Mouse (Mus musculus): Measurements from ENCODE around the gene Vill. TPM values are rescaled to one million over a fixed set of nuclear protein-coding genes. Genes with fewer than 3 reads are reported as not detected.

Vill gene
- polyA plus RNA-seq, 1 experiment from 2014 or later: 36.7 TPM

DNA sequence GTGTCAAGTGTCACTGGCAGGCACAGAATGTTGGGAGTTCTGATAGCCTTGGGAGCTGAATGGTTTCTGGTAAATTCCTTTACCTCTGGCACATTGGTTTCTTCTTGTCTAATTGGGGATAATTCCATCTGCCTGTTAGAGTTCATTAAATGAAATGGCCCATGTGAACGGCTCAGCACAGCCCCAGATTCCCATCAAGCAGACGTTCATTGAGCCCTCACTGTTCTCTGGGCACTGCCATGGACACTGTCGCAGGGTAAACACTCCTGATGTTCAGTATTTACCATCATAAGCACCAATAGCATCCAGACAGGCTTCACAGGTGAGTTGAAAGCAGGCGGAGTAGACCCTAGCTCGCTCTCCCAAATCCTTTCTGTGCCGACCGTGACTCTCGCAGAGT is 18.5 kb upstream of the Vill start:
- DNase-seq (no peak), ATAC-seq (ENCODE audit: insufficient read depth) (no peak)
- Histone ChIP-seq H3K27ac (ENCODE audit: low read depth) (no peak overlapping the region), H3K9ac (no peak overlapping the region), H3K36me3 (ENCODE audit: insufficient read depth) (peaks cover 51% of the 10 kb centered on the region), H3K4me1 (ENCODE audit: insufficient read depth) (0 out of 2 replicates have a peak, but pooled peaks cover 6% of the 10 kb centered on the region), H3K9me3 (ENCODE audit: low read depth, low read length) (no peaks in the 10 kb centered on the region), H3K27me3 (ENCODE audit: insufficient read depth, low read length) (no peaks in the 10 kb centered on the region), H3K4me3 (ENCODE audit: low read depth, low read length) (no peak overlapping the region), H3K4me2 (no peak overlapping the region)
- WGBS: 82% methylated on average over 8 of the region's 8 CpGs
- no peak for TF ChIP-seq CTCF (IDR thresholded peaks at IDR 0.05; ENCODE audit: low read depth)

DNA sequence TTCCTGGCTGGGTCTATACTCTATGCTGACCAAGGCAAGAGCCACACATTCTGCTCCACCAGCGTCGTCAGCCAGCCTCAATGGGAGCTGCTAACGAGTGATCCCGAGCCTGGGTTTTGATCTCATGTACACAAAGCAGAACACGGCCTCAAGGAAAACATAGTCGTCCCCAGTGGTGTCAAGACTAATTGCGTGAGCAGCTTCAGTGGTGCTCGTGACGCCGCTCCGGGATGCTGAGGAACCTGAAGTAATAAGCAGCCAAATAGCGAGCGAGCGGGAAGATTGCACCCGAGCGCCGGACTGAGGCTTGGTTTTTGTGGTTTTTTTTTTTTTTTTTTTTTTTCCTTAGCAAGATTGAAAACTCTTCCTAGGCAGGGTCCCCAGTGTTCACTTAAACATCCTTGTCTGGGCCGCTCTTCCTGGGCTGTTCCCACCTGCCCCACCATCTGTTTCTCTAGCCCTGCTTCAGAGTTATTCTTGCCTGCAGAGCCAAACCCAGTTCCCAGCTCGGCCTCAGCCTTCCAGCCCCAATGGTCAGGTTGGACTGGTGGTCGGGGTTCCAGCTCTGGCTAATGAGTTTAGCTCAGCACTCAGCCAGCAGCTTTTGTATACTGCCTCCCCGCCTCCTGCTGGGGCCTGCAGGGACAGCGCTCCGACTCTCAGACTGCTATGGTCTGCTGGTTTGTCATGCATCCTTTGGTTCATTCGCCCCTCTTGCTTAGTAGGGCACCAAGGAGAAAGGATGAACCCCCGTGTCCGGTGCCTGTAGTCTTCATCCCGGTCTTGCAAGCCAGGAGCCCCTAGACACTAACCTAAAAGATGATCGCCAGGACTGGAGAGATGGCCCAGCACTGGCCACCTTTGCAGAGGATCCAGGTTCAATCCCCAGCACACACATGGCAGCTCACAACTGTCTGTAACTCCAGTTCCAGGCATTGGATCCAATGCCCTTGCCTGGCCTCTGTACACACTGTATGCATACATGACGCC is 17.6 kb upstream of the Vill start:
- H3K4me1 ChIP-seq (ENCODE audit: insufficient read depth): 0 out of 2 replicates have a peak, but pooled peaks cover 6% of the 10 kb centered on the region
- ATAC-seq (ENCODE audit: insufficient read depth): no peak
- H3K4me3 ChIP-seq (ENCODE audit: low read depth, low read length): no peak overlapping the region
- H3K9ac ChIP-seq: no peak overlapping the region
- TF ChIP-seq CTCF (IDR thresholded peaks at IDR 0.05; ENCODE audit: low read depth): no peak
- 85% methylated on average over 29 of the region's 29 CpGs for WGBS
- no peak for DNase-seq
- peaks cover 59% of the 10 kb centered on the region for H3K36me3 ChIP-seq (ENCODE audit: insufficient read depth)
- no peaks in the 10 kb centered on the region for H3K9me3 ChIP-seq (ENCODE audit: low read depth, low read length)
- H3K4me2 ChIP-seq: no peak overlapping the region
- no peaks in the 10 kb centered on the region for H3K27me3 ChIP-seq (ENCODE audit: insufficient read depth, low read length)
- no peak overlapping the region for H3K27ac ChIP-seq (ENCODE audit: low read depth)

DNA sequence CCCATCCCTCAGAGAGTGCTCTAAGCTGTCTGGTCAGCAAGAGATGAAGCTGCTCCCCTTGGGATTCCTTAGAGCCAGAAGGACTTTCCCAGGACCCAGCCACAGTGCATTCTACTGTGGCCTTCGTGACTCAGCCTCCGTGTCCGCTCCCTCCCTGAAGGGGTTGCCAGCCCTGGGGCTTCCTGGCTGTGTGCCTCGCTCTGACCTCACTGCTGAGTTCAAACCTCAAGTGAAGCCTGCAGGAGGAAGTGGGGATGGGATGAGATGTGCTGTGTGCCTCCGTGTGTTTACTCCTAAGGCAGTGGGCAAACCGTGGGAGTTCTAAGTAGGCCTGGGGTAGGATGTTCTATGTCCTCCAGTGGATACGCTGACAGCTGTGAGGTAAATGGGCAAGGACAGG is 16.7 kb upstream of the Vill start:
- no peak for TF ChIP-seq CTCF (IDR thresholded peaks at IDR 0.05; ENCODE audit: low read depth)
- H3K4me2 ChIP-seq: no peak overlapping the region
- DNase-seq: peak; percentile 37
- no peaks in the 10 kb centered on the region for H3K27me3 ChIP-seq (ENCODE audit: insufficient read depth, low read length)
- no peaks in the 10 kb centered on the region for H3K9me3 ChIP-seq (ENCODE audit: low read depth, low read length)
- H3K9ac ChIP-seq: no peak overlapping the region
- 0 out of 2 replicates have a peak, but pooled peaks cover 6% of the 10 kb centered on the region for H3K4me1 ChIP-seq (ENCODE audit: insufficient read depth)
- no peak overlapping the region for H3K4me3 ChIP-seq (ENCODE audit: low read depth, low read length)
- no peak overlapping the region for H3K27ac ChIP-seq (ENCODE audit: low read depth)
- no peak for ATAC-seq (ENCODE audit: insufficient read depth)
- WGBS: 59% methylated on average over 7 of the region's 7 CpGs
- H3K36me3 ChIP-seq (ENCODE audit: insufficient read depth): peaks cover 60% of the 10 kb centered on the region

DNA sequence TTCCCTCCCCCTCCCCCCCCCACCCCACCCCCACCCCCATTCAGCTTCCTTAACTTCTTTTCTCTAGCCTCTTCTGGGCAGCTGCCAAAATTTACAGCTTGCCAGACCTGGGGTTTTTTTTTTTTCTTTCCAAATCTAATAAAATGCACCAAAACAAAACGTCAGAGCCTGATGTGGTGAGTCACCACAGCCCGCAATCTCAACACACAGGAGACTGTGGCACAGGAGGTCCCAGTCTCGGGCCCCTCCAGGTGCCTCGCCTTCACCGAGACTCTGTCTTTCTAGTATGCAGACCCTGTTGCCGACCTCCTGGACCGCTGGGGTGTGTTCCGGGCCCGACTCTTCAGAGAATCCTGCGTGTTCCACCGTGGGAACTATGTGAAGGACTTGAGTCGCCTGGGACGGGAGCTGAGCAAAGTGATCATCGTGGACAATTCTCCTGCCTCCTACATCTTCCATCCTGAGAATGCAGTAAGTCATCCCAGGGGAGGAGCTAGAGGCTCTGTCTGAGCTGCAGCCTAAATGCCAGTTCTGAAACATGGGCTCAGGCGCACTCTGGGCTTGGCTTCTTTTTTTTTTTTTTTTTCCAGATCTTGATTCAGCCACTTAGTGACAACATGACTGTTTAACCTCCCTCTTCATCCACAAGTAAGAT is 15.4 kb upstream of the Vill start:
- H3K9ac ChIP-seq: no peak overlapping the region
- 0 out of 2 replicates have a peak, but pooled peaks cover 3% of the 10 kb centered on the region for H3K4me1 ChIP-seq (ENCODE audit: insufficient read depth)
- H3K4me3 ChIP-seq (ENCODE audit: low read depth, low read length): no peak overlapping the region
- DNase-seq: peak; percentile 76
- H3K27me3 ChIP-seq (ENCODE audit: insufficient read depth, low read length): no peaks in the 10 kb centered on the region
- ATAC-seq (ENCODE audit: insufficient read depth): no peak
- H3K4me2 ChIP-seq: no peak overlapping the region
- TF ChIP-seq CTCF (IDR thresholded peaks at IDR 0.05; ENCODE audit: low read depth): no peak
- peak overlapping the region; percentile 36; the same call in 1 of the 2 replicates for H3K27ac ChIP-seq (ENCODE audit: low read depth)
- peaks cover 69% of the 10 kb centered on the region for H3K36me3 ChIP-seq (ENCODE audit: insufficient read depth)
- no peaks in the 10 kb centered on the region for H3K9me3 ChIP-seq (ENCODE audit: low read depth, low read length)
- WGBS: 64% methylated on average over 15 of the region's 15 CpGs

DNA sequence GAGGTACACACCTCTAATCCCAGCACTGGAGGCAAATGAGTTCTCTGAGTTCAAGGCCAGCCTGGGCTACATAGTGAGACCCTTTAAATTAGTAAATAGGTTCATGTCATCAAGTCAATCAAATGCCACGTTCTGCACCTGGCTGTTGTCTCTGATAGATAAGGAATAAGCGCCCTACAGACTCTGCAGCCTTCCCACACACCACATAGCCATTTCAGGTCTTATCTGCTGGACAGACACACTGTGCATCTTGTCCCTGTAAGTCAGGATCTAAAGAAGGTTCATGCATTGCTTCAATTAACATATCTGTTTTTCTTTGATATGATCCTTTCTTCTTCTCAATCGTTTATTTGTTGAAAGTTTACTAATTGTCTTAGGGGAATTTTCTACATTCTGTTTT is 14.0 kb upstream of the Vill start:
- DNase-seq (no peak), ATAC-seq (ENCODE audit: insufficient read depth) (no peak)
- Histone ChIP-seq H3K4me2 (no peak overlapping the region), H3K9ac (no peak overlapping the region), H3K4me3 (ENCODE audit: low read depth, low read length) (no peak overlapping the region), H3K9me3 (ENCODE audit: low read depth, low read length) (no peaks in the 10 kb centered on the region), H3K27ac (ENCODE audit: low read depth) (no peak overlapping the region), H3K4me1 (ENCODE audit: insufficient read depth) (no peaks in the 10 kb centered on the region), H3K27me3 (ENCODE audit: insufficient read depth, low read length) (no peaks in the 10 kb centered on the region), H3K36me3 (ENCODE audit: insufficient read depth) (peaks cover 68% of the 10 kb centered on the region)
- no peak for TF ChIP-seq CTCF (IDR thresholded peaks at IDR 0.05; ENCODE audit: low read depth)
- 80% methylated on average over 3 of the region's 3 CpGs for WGBS

DNA sequence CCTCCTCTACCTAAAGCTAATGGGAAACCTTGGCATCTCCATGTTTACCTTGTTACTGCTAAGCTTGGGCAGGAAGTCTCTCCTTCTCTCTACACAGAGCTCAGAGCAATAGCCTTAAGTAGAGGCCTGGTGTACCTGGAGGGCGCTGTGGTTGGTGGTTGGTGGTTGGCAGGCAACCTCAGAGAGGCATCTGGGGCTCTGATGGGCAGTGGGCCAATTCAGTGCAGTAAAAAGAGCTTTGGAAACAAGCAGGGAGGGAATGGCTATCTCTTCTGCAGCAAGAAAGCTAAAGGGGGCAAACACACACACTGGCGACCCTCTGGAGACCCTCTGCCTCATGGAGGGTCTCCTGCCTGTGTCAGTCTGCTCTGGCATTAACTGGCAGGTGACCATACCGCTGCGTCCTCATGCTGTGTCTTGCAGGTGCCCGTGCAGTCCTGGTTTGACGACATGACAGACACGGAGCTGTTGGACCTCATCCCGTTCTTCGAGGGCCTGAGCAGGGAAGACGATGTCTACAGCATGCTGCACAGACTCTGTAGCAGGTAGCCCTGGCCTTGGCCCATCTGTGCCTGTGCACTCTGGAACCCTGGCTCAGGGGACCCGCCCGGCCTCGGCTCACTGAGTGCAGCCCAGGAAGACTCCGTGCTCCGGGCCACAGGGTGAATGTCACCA is 12.3 kb upstream of the Vill start:
- ATAC-seq (ENCODE audit: insufficient read depth): no peak
- Histone ChIP-seq H3K27ac (ENCODE audit: low read depth) (no peak overlapping the region), H3K9me3 (ENCODE audit: low read depth, low read length) (no peaks in the 10 kb centered on the region), H3K4me2 (no peak overlapping the region), H3K4me1 (ENCODE audit: insufficient read depth) (no peaks in the 10 kb centered on the region), H3K27me3 (ENCODE audit: insufficient read depth, low read length) (no peaks in the 10 kb centered on the region), H3K4me3 (ENCODE audit: low read depth, low read length) (no peak overlapping the region), H3K36me3 (ENCODE audit: insufficient read depth) (peaks cover 57% of the 10 kb centered on the region), H3K9ac (no peak overlapping the region)
- WGBS: 88% methylated on average over 15 of the region's 15 CpGs
- TF ChIP-seq CTCF (IDR thresholded peaks at IDR 0.05; ENCODE audit: low read depth): no peak
- no peak for DNase-seq

Data from lung, embryonic 14.5 days (tissue).